Mouse (Mus musculus) intestine, embryonic 14.5 days (tissue): ENCODE results near the gene Cerk. TPM values are rescaled to one million over a fixed set of nuclear protein-coding genes. Genes with fewer than 3 reads are reported as not detected.
A peak's percentile ranks its signal among the peaks of the same experiment; 100 is the strongest.
"Not testable (repeated sequence)": the region's sequence is repeated elsewhere in the genome, so short reads cannot be mapped to it uniquely, and the experiment has no call there.

Experiments used
- ATAC-seq: fragments of 200-750 bp; cut with Nextera tagmentation; replicated peaks from 2 replicates; pipeline ENCODE4 v1.8.0; 2017; ENCODE audit warnings: low read depth, moderate number of reproducible peaks, moderate TSS enrichment, moderate library complexity; ENCODE audit not compliant: low FRiP score, low TSS enrichment
- DNase-seq: peaks from one replicate; pipeline ENCODE4 v3.0.0-alpha.2; 2018; ENCODE audit warnings: low spot score
- H3K27ac ChIP-seq: fragments of 300-500 bp; sonication (generic); 2 replicates; pipeline ENCODE4 v1.5.1; 2014; ENCODE audit warnings: low read depth, mild to moderate bottlenecking, control low read depth
- H3K27me3 ChIP-seq: fragments of 300-500 bp; sonication (generic); replicated peaks from 2 replicates; pipeline ENCODE4 v1.6.1; 2014; ENCODE audit warnings: low read length, control low read depth; ENCODE audit not compliant: control insufficient read depth, insufficient read depth
- H3K36me3 ChIP-seq: fragments of 300-500 bp; sonication (generic); 2 replicates; pipeline ENCODE4 v1.6.1; 2014; ENCODE audit warnings: low read length, control low read depth; ENCODE audit not compliant: control insufficient read depth, insufficient read depth
- H3K4me1 ChIP-seq: fragments of 300-500 bp; sonication (generic); replicated peaks from 2 replicates; pipeline ENCODE4 v1.6.1; 2014; ENCODE audit warnings: low read length, control low read depth, mixed read lengths; ENCODE audit not compliant: control insufficient read depth, insufficient read depth
- H3K4me2 ChIP-seq: fragments of 300-500 bp; sonication (generic); 2 replicates; pipeline ENCODE4 v1.6.1; 2014; ENCODE audit warnings: low read length
- H3K4me3 ChIP-seq: fragments of 300-500 bp; sonication (generic); 2 replicates; pipeline ENCODE4 v1.5.1; 2014; ENCODE audit warnings: low read depth, low read length, control low read depth, mixed read lengths
- H3K9ac ChIP-seq: fragments of 300-500 bp; sonication (generic); 2 replicates; pipeline ENCODE4 v1.6.1; 2014; ENCODE audit warnings: mild to moderate bottlenecking, low read length
- H3K9me3 ChIP-seq: fragments of 300-500 bp; sonication (generic); 2 replicates; pipeline ENCODE4 v1.6.1; 2016; ENCODE audit warnings: low read length, control low read depth; ENCODE audit not compliant: control insufficient read depth
- WGBS: fragments of 180-500 bp; shearing (Covaris S2); extraction: QIAGEN DNeasy Blood & Tissue Kit; methylation state at CpG from one replicate; pipeline ENCODE4 v1.1.7; 2014; 5-methylcytosine and 5-hydroxymethylcytosine counted together
- polyA plus RNA-seq: library from polyadenylated mRNA; unstranded; fragments of >200 nt; fragmentation: Nextera tagmentation; extraction: Ambion mirVana; gene quantifications from 2 replicates; pipeline ENCODE4 v1.2.1, GENCODE M21; 2014

Gene Cerk
- polyA plus RNA-seq, 1 experiment from 2014 or later = 11.5 TPM

DNA sequence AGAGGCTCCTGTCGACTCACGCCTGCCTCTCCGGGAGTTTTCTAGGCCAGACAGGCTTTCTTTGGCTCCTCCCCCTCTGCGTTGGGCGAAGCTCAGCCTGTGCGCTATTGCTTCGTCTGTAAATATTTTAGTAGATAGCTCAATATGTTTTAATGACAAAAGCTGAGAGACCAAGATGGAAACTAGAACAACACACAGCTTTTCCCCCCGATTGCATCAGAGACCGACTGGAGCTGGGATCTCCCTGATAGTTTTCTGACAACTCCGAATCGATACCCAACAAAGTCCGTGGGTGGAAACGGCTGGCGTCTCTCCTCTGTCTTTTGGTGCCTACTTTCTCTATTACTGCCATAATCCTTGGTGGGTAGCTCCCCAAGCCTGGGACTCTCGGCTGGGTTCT, 83.6 kb downstream of the Cerk start:
- Histone ChIP-seq H3K9me3 (no peaks in the 10 kb centered on the region), H3K36me3 (no peaks in the 10 kb centered on the region), H3K4me3 (no peak overlapping the region), H3K4me1 (0 out of 2 replicates have a peak, but pooled peaks cover 2% of the 10 kb centered on the region), H3K9ac (no peak overlapping the region), H3K27me3 (no peaks in the 10 kb centered on the region), H3K27ac (no peak overlapping the region), H3K4me2 (no peak overlapping the region)
- no peak for DNase-seq
- no peak for ATAC-seq
- WGBS = 87% methylated on average over 15 of the region's 15 CpGs

GRCm38 (mm10) chr15:86101585-86101984, 84.4 kb downstream of the Cerk start:
- DNase-seq (no peak), ATAC-seq (no peak)
- WGBS = 86% methylated on average over 9 of the region's 9 CpGs
- H3K36me3 ChIP-seq = no peaks in the 10 kb centered on the region
- H3K9me3 ChIP-seq = no peaks in the 10 kb centered on the region
- H3K4me1 ChIP-seq = 0 out of 2 replicates have a peak, but pooled peaks cover 1% of the 10 kb centered on the region
- no peak overlapping the region for H3K9ac ChIP-seq
- H3K4me2 ChIP-seq = no peak overlapping the region
- no peaks in the 10 kb centered on the region for H3K27me3 ChIP-seq
- no peak overlapping the region for H3K4me3 ChIP-seq
- H3K27ac ChIP-seq = no peak overlapping the region

DNA sequence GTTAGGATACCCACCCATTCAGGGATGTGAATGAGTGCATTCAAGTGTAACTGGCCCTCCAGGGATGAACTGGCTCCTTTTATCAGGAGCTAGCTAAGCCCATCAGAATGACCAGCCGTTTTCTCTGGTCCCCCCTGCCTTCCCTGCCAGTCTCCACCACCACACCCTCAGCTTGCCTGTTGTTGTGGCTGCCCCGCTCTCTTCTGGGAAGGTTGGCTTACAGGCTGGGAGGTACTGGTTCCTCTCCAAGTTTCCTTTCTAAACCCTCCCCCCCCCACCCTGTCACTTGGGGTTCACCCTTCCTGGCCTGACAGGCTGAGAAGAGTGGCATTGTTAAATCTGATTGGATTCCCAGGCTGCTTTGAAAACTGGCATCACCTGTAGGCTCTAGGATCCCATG, 88.1 kb downstream of the Cerk start:
- Histone ChIP-seq H3K4me3 (no peak overlapping the region), H3K27me3 (no peaks in the 10 kb centered on the region), H3K9me3 (no peaks in the 10 kb centered on the region), H3K4me1 (0 out of 2 replicates have a peak, but pooled peaks cover 3% of the 10 kb centered on the region), H3K27ac (no peak overlapping the region), H3K4me2 (no peak overlapping the region), H3K36me3 (no peaks in the 10 kb centered on the region), H3K9ac (no peak overlapping the region)
- DNase-seq (no peak), ATAC-seq (no peak)
- 72% methylated on average over 2 of the region's 2 CpGs for WGBS

- H3K36me3 ChIP-seq, ATAC-seq, H3K9ac ChIP-seq, H3K27me3 ChIP-seq, DNase-seq, H3K4me1 ChIP-seq, H3K4me2 ChIP-seq, H3K9me3 ChIP-seq, H3K4me3 ChIP-seq: not testable (repeated sequence)
- peak overlapping the region; percentile 71 for H3K27ac ChIP-seq
- WGBS = 89% methylated on average over 5 of the region's 5 CpGs
Measured at GRCm38 (mm10) chr15:86096604-86097020, 89.3 kb downstream of the Cerk start.

GRCm38 (mm10) chr15:86095722-86096603, 90.0 kb downstream of the Cerk start:
- Histone ChIP-seq H3K4me3 (no peak overlapping the region), H3K9ac (no peak overlapping the region), H3K27me3 (no peaks in the 10 kb centered on the region), H3K27ac (peak overlapping the region; percentile 71), H3K4me1 (peaks cover 11% of the 10 kb centered on the region; the same call in 1 of the 2 replicates), H3K9me3 (no peaks in the 10 kb centered on the region), H3K36me3 (no peaks in the 10 kb centered on the region), H3K4me2 (no peak overlapping the region)
- ATAC-seq (no peak), DNase-seq (no peak)
- 70% methylated on average over 17 of the region's 17 CpGs for WGBS

GRCm38 (mm10) chr15:86094324-86095121, 91.4 kb downstream of the Cerk start:
- no peak overlapping the region for H3K9ac ChIP-seq
- no peak overlapping the region for H3K4me2 ChIP-seq
- WGBS = 77% methylated on average over 10 of the region's 10 CpGs

DNA sequence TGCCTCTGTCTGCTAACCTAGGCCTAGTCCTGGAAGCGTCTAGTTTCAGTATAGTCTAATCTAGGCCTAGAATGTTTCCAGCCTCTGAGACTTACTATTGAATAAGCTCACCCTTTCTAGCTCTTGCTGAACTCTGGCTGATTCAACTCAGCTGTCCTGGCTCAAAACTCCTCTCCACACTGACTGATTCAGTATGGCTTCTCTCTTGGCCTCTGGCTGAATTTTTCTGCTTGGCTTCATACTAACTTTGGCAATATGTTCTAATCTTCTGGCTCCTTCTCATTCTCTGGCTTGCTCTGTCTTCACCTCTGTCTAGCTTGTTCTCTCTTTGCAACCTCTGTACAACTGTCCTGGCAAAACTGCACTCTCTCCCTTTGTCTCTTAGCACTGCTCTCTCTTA, 92.7 kb downstream of the Cerk start:
- Histone ChIP-seq H3K9me3 (no peaks in the 10 kb centered on the region), H3K4me2 (no peak overlapping the region), H3K27ac (no peak overlapping the region), H3K27me3 (no peaks in the 10 kb centered on the region), H3K4me1 (peaks cover 27% of the 10 kb centered on the region), H3K4me3 (no peak overlapping the region), H3K36me3 (no peaks in the 10 kb centered on the region), H3K9ac (no peak overlapping the region)
- DNase-seq (no peak), ATAC-seq (no peak)
- 91% methylated on average over 1 of the region's 1 CpGs for WGBS

More at GRCm38 (mm10) chr15:86094324-86095121, 91.4 kb downstream of the Cerk start:
- Histone ChIP-seq H3K27me3 (no peaks in the 10 kb centered on the region), H3K27ac (no peak overlapping the region), H3K36me3 (no peaks in the 10 kb centered on the region), H3K9me3 (no peaks in the 10 kb centered on the region), H3K4me3 (no peak overlapping the region), H3K4me1 (peaks cover 24% of the 10 kb centered on the region)
- DNase-seq (no peak), ATAC-seq (no peak)

DNA sequence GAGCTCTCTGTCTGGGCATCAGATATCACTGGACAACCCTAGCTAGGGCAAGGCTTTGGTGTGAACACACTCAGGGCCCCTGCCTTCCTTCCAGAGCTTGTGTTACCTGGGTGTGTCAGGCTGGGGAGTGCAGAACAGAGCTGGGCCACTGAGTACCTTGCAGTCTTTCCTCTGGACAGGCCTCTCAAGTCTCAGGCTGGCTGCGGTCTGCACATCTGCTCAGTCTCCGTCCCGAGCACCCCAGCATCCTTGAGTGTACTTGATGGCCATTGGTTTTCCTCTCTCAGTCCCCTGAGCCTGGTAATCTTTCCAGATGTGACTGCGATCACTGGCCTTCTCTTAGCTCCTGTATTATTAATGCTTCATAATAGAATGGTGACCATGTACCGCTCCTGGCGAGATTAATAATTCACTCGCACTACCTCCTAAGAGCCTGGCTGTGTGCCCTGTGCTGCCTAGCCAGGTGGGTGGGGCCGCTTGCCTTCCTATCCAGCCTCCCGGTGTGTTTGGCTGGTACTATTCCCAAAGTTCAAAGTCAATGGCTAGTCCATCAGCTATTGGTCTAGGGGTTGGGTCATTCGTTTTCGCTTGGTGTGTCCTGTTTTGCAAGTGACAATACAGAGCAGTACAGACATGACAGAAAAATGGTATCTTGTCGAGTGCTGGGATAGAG, 93.8 kb downstream of the Cerk start:
- H3K4me1 ChIP-seq = peaks cover 35% of the 10 kb centered on the region

More for the DNA sequence above, 93.8 kb downstream of the Cerk start:
- H3K36me3 ChIP-seq = no peaks in the 10 kb centered on the region
- DNase-seq = no peak
- no peaks in the 10 kb centered on the region for H3K9me3 ChIP-seq
- H3K4me3 ChIP-seq = no peak overlapping the region
- ATAC-seq = no peak
- 0 out of 2 replicates have a peak overlapping the region, but pooled peaks have one; percentile 22 for H3K27ac ChIP-seq
- WGBS = 83% methylated on average over 12 of the region's 12 CpGs
- H3K27me3 ChIP-seq = no peaks in the 10 kb centered on the region
- no peak overlapping the region for H3K4me2 ChIP-seq
- no peak overlapping the region for H3K9ac ChIP-seq
